Mouse (Mus musculus): Measurements from ENCODE around the gene Wdr41.

Gene Wdr41

GRCm38 (mm10) chr13:95038200-95038599 is 62.1 kb downstream of the Wdr41 start:
- DNase-seq = no peak

GRCm38 (mm10) chr13:95040140-95040738 is 64.1 kb downstream of the Wdr41 start:
- no peak for DNase-seq

GRCm38 (mm10) chr13:95044108-95044507 is 68.0 kb downstream of the Wdr41 start:
- no peak for DNase-seq

GRCm38 (mm10) chr13:95050398-95050797 is 74.3 kb downstream of the Wdr41 start:
- DNase-seq = no peak

- no peak for DNase-seq
Observed at GRCm38 (mm10) chr13:95052421-95052820, 76.3 kb downstream of the Wdr41 start.

GRCm38 (mm10) chr13:95055742-95056388 is 79.7 kb downstream of the Wdr41 start:
- no peak for DNase-seq

GRCm38 (mm10) chr13:95056501-95057280 is 80.5 kb downstream of the Wdr41 start:
- DNase-seq = no peak

- DNase-seq = no peak
Observed at GRCm38 (mm10) chr13:95058885-95059284, 82.7 kb downstream of the Wdr41 start.

- no peak for DNase-seq
Observed at GRCm38 (mm10) chr13:95063390-95064017, 87.4 kb downstream of the Wdr41 start.

- DNase-seq = no peak
Observed at GRCm38 (mm10) chr13:95067854-95068253, 91.7 kb downstream of the Wdr41 start.

GRCm38 (mm10) chr13:95070268-95070667 is 94.1 kb downstream of the Wdr41 start:
- DNase-seq = no peak
